Mouse (Mus musculus): ENCODE data around the gene Vmn1r1.
"Not testable (repeated sequence)": the region's sequence is repeated elsewhere in the genome, so short reads cannot be mapped to it uniquely, and the experiment has no call there.

The Vmn1r1 gene

GRCm38 (mm10) chr1:182164386-182164785 is at the start of gene Vmn1r1:
Gene Vmn1r1, minus strand, starts transcription at chr1:182164486.
- DNase-seq (ENCODE audit: low read depth, low spot score) = no peak

GRCm38 (mm10) chr1:182210322-182210721 is 46.0 kb upstream of the Vmn1r1 start:
- DNase-seq (ENCODE audit: low read depth, low spot score) = no peak

DNA sequence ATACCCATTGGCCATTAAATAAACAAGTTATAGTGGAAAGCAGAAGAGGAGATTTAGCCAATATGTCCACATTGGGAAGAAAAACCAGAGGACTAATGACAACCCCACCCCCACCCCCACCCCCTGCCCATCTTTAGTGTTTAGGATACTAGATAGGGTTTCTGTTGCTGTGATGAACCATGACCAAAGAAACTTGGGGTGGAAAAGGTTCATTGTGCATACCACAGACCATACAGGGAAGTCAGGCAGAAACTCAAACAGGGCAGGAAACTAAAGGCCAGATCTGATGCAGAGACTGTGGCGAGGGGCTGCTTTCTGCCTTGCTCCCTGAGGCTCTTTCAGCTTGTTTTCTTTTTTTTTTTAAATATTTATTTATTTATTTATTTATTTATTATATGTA is 28.3 kb upstream of the Vmn1r1 start:
- no peak for DNase-seq (ENCODE audit: low read depth, low spot score)

GRCm38 (mm10) chr1:182191816-182192545 is 27.7 kb upstream of the Vmn1r1 start:
- no peak for DNase-seq (ENCODE audit: low read depth, low spot score)

- no peak for DNase-seq (ENCODE audit: low read depth, low spot score)
Measured at GRCm38 (mm10) chr1:182191181-182191580, 26.9 kb upstream of the Vmn1r1 start.

DNA sequence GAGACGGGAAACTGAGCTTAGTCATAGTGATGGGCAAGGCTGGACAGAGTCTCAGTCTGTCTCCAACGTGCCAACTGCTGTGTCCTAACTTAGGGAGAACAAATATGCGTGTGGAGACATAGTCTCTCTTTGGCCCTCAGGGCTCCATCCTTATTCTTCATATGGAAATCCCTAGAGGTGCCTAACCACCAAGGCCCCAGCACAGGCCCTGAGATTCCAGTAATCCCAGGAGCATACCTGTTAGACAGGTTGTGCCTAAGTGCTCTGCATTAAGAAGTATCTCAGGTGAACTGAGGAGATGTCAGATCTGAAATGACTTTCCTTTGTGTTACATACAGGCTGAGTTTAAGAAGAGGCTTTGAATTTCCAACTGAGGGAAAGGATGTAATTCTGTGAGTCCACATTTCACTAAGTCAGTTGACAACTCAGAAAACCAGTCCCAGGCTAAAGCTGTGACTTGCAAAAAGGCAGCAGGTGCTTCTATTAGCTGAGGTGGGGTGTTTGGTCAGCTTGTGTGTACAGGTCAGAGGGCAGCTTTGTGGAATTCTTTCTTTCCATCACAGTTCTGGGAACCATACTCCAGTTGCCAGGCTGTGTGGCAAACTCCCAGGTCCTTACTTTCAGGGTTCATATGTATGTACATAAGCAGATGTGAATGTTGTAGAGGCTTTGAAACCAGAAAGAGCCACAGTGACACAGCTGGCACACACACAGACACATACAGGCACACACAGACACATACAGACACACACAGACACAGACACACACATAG is 25.6 kb upstream of the Vmn1r1 start:
- no peak for DNase-seq (ENCODE audit: low read depth, low spot score)

DNA sequence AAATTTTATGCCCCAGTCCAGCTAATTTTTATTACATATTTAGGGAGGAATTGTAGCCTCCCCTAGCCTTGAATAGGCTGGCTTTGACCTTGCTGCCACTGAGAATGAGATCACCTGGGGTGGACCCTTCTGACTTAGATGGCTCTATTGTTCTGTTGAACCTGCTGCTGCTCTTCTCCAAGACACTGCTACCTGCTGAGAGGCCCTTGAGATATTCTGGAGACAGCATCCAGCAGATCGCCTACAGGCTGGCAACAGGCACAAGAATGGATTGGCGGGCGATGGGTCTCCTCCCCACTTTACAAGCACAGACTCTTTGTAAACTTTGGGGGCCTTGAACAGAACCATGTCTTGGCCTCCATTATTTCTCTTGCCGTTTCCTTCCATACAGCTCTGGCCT is 18.2 kb upstream of the Vmn1r1 start:
- not testable (repeated sequence) for DNase-seq (ENCODE audit: low read depth, low spot score)

GRCm38 (mm10) chr1:182181456-182182305 is 17.4 kb upstream of the Vmn1r1 start:
- no peak for DNase-seq (ENCODE audit: low read depth, low spot score)

DNA sequence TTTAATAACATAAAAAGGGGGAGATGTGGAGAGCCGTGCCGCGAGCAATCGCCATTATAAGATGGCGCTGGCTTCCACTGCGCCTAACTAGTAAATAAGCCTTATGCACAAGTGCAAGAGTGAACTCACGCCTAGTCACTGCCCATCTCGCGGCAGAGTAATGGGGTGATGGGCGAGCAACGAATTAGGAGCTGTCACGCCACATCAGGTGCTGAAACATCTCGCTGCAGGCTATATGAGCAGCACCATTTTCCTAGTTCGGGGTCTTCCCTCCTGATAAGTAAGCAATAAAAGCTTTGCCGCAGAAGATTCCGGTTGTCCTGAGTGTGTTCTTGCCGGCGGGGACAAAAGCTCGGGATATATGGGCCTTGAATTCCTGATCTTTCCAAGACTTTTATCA is 12.7 kb upstream of the Vmn1r1 start:
- DNase-seq (ENCODE audit: low read depth, low spot score) = not testable (repeated sequence)

- not testable (repeated sequence) for DNase-seq (ENCODE audit: low read depth, low spot score)
Measured at GRCm38 (mm10) chr1:182170206-182170605, 5.9 kb upstream of the Vmn1r1 start.

DNA sequence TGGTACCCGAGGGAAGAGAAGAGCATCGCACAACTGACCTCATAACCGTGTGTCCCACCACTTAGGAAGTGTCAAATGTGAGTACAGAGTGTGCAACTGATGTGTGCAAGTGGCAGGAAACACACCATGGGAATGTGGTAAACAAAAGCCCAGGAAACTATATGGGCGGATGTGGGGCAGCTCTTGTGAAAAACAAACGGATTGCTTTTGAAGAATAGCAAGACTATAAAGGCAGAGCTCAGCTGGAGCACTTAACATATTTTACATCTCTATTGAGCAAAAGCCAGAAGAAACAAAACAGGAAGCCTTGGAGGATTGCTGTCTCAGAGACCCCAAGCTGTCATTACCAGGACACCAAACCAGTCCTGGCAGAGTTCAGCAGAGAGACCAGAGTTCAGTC is 1.3 kb downstream of the Vmn1r1 start:
- DNase-seq (ENCODE audit: low read depth, low spot score) = no peak

GRCm38 (mm10) chr1:182159575-182159974 is 4.7 kb downstream of the Vmn1r1 start:
- DNase-seq (ENCODE audit: low read depth, low spot score) = no peak

GRCm38 (mm10) chr1:182157734-182158133 is 6.6 kb downstream of the Vmn1r1 start:
- no peak for DNase-seq (ENCODE audit: low read depth, low spot score)

DNA sequence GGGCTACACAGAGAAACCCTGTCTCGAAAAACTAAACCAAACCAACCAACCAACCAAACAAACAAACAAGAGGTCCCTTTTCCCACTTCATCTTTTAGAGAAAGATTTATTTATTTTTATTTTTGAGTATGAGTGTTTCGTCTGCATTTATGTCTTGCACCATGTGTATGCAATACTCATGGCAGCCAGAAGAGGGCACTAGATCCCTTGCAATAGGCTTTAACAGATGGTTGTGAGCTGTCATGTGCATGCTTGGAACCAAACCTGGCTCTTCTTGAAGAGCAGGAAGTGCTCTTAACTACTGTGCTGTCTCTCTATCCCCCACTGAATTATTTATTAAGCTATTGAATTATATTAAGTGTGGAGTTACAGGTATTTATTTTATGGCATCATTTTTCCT is 14.3 kb downstream of the Vmn1r1 start:
- DNase-seq (ENCODE audit: low read depth, low spot score) = no peak

- DNase-seq (ENCODE audit: low read depth, low spot score) = no peak
Measured at GRCm38 (mm10) chr1:182148864-182149514, 15.3 kb downstream of the Vmn1r1 start.

- DNase-seq (ENCODE audit: low read depth, low spot score) = no peak
Measured at GRCm38 (mm10) chr1:182145546-182145945, 18.7 kb downstream of the Vmn1r1 start.

DNA sequence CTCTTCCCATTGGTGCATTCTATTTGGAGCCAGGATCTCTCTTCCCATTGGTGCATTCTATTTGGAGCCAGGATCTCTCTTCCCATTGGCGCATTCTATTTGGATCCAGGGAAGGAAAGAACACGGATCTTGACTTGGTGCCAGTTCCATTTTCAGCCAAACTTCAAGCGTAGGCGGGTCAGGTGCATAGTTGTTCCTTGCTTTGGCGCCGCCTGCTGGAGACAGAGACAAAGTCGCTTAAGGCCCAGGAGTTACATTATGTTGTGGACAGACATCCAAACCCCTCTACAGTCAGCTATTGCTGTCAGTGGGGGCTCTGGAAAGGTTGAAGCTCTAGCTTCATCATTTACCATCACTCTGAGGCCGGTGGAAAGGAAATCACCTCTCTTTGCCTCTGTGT is 21.0 kb downstream of the Vmn1r1 start:
- no peak for DNase-seq (ENCODE audit: low read depth, low spot score)

DNA sequence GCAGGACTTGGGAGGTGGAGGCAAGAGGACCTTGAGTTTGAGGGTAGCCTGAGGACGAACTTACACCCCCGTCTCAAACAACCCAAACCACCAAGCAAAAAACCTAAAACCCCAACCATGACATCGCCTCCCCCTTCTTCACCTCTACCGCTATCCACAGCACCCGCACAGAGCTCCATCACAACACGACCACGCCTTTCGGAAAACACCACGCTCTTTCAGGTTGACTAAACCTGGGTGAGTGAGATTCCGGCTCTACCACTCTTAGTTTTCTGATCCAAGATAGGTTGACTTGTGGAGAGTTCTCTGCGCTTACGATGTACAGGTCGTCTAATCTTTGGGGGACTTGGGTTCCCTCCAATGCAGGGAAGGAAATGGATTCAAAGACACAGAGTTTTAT is 21.6 kb downstream of the Vmn1r1 start:
- DNase-seq (ENCODE audit: low read depth, low spot score) = no peak

GRCm38 (mm10) chr1:182140370-182140769 is 23.9 kb downstream of the Vmn1r1 start:
- DNase-seq (ENCODE audit: low read depth, low spot score) = peak; percentile 13

DNA sequence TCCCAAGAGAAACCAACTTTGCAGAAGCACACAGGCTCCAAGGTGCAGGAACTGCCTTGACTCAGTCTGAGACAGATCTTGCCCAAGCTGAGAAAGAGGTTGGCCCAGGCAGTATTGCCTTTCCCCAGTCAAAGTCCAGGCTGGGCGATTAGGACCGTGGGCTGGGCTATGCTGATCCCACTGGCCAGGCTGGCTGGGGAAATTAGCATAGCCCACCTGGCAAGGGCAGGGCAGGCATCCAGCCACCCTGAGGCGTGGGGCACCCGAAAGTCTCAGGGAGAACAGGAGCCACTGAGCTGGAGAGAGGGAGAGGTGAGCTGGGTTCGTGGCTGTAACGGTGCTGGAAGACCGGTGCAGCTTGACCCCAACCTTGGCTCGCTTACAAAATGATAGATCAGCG is 24.3 kb downstream of the Vmn1r1 start:
- DNase-seq (ENCODE audit: low read depth, low spot score) = no peak

DNA sequence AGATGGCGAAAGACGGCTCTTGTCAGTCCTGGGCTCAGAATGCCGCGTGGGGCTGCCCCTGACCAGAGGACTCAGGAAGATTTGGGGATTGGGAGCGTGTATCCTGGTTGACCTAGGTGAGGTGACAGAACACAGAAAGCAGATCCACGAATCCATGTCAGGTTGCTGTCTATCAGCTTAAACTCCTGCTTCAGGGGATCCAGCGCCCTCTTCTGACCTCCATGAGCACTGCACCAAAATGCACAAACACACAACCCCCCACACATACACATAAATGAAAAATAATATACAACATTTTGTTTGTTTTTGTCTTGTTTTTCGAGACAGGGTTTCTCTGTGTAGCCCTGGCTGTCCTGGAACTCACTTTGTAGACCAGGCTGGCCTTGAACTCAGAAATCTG is 26.1 kb downstream of the Vmn1r1 start:
- DNase-seq (ENCODE audit: low read depth, low spot score) = no peak
